Mouse (Mus musculus): ENCODE measurements around the gene Fyn.

The Fyn gene

DNA sequence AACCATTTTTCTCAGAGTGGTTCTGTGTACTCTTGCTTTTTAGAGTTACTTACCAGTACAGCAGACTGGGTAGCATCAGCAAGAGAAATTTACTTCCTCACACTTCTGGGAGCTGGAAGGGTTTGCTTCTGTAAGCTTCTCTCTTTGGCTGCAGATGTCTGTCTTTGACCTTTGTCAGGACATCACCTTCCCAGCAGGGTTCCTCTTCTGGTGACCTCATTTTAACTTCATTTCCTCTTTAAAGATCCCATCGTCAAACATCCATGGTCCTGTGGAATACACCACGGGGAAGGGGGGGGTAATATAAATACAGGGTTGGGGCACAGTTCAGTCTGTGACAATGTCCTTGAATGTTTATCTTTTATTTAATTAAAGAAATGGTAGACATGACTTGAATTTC lies 74.5 kb downstream of the Fyn start:
- DNase-seq (ENCODE audit: low spot score in 2 of 2): no peak

DNA sequence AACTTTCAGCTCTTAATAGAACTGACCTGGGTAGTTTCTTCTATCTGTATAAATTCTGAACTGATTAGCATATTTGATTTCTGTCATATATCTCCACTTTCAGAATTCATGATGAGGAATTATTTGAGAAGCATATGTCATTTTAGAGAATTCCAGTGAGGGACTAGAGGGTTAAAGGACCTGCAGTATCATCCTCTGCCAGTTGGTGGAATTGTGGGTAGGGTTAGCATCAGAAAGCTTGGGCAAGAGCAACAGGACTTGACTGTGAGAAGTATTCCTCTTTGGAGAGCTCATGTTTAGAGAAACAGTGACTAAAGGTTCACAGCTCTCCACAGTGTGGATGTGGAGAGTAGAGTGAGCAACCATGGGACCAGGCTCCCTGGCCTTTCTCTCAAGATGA lies 75.3 kb downstream of the Fyn start:
- DNase-seq (ENCODE audit: low spot score in 2 of 2): no peak

- no peak for DNase-seq (ENCODE audit: low spot score in 2 of 2)
Measured at GRCm38 (mm10) chr10:39445870-39446269, 77.2 kb downstream of the Fyn start.

DNA sequence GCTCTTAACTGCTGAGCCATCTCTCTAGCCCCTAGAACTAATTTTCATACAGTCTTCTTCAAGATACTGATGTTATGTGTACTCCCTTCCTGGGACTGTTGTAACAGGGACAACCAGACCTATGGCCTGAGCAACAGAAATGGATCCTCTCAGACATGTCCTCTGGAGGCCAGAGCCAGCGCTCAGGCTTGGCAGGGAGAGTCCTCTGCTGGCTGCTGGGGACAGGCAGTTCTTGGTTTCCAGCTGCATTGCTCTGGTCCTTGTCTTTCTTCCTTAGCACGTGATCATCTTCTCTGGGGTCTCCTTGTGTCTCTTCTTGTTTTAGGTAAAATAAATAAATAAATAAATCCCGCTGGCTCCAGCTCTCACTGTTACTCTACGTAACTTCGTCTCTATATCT lies 78.1 kb downstream of the Fyn start:
- DNase-seq (ENCODE audit: low spot score in 2 of 2): no peak

GRCm38 (mm10) chr10:39449179-39449578 lies 80.5 kb downstream of the Fyn start:
- no peak for DNase-seq (ENCODE audit: low spot score in 2 of 2)

GRCm38 (mm10) chr10:39450356-39450755 lies 81.7 kb downstream of the Fyn start:
- no peak for DNase-seq (ENCODE audit: low spot score in 2 of 2)

GRCm38 (mm10) chr10:39451065-39451464 lies 82.4 kb downstream of the Fyn start:
- no peak for DNase-seq (ENCODE audit: low spot score in 2 of 2)

DNA sequence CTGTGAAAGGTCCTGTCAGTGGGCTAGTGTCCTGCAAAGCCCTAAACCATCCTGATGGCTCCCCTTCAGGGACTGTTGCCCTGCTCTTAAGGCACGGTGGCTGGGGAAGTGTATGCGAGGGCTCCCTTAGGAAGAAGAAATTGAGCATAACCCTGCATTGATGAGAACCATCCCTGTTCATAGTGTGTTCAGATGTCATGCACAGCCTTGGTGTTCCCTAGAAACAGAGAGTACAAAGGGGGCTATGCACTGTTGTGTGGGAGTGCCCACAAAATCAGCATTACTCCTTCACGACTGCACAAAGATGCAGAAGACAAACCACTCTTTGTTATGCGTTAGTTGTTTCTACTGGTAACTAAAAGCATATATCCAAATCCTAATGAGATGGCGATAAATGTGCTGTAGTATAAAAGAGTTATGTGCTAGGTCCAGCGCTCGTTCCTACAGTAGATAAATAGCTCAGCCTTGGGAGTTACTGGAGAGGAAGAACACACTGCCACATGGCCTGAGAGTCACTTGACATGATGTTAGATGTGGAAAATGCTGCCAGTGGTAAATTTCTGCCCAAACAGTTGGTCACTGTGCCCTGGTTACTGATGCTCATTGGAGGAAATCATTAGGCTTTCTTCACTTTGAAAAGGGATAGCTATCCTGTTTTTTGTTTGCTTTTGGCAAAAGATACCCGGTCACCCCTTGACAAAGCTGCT lies 83.4 kb downstream of the Fyn start:
- no peak for DNase-seq (ENCODE audit: low spot score in 2 of 2)

GRCm38 (mm10) chr10:39455344-39455743 lies 86.7 kb downstream of the Fyn start:
- no peak for DNase-seq (ENCODE audit: low spot score in 2 of 2)

DNA sequence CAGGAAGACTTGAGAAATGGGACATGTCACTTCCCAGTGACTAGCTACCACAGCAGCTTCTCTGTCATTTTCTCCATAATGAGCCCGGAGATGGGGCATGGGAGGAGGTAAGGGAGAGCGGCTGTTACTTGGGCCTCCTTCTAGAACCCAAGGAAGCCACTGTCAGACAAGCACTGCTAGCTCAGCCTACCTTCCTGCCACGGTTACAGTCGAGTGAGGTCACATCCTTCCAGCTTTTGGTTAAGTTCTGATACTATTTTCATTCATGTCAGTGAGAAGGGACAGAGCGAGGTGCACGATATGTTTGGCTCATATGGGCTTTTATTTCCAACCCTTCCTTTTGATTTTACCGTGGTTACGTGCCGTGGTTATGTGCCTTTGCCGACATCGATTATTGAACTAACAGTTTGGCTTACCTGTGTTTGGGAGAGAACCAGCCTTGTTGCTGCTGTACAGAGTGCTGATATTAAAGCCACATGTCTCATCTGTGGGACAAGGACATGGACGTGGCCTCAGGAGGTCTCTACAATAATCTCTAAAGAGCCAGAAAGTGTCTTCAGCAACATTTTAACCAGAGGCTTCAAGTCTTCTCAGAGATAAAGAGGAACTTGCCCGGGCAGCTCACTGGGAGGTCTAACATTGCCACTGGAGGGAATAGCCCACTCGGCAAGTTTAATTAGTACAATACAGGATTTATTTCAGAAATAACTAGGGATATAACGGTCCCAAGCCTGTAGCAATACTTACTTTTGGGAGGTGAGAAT lies 87.4 kb downstream of the Fyn start:
- DNase-seq (ENCODE audit: low spot score in 2 of 2): peak; percentile 30 to 44

- DNase-seq (ENCODE audit: low spot score in 2 of 2): no peak
Measured at GRCm38 (mm10) chr10:39456776-39457175, 88.1 kb downstream of the Fyn start.

- no peak for DNase-seq (ENCODE audit: low spot score in 2 of 2)
Measured at GRCm38 (mm10) chr10:39457281-39457680, 88.6 kb downstream of the Fyn start.

- DNase-seq (ENCODE audit: low spot score in 2 of 2): no peak
Measured at GRCm38 (mm10) chr10:39458766-39459699, 90.4 kb downstream of the Fyn start.

GRCm38 (mm10) chr10:39460621-39461020 lies 92.0 kb downstream of the Fyn start:
- DNase-seq (ENCODE audit: low spot score in 2 of 2): no peak

GRCm38 (mm10) chr10:39461909-39462308 lies 93.3 kb downstream of the Fyn start:
- no peak for DNase-seq (ENCODE audit: low spot score in 2 of 2)

GRCm38 (mm10) chr10:39462711-39463110 lies 94.1 kb downstream of the Fyn start:
- DNase-seq (ENCODE audit: low spot score in 2 of 2): peak in 1 of 2 experiments; percentile 56

DNA sequence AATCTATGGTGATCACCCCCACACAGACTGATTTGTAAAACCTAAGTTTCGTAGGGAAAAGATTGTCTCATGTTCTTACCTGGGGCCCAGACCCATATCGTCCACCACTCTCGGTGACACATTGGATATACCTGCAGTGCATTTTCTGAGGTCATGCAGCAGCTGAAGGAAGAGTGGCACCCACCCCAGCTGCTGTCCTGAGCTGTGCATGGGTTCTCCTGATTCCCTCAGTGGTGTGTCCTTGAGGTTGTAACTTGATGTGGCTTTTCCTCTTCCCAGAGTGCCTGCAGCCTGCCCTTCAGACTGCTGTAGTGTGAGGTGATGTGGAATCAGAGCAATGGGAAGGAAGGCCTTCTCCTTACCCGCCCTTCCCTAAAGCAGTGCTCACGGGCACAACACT lies 95.7 kb downstream of the Fyn start:
- no peak for DNase-seq (ENCODE audit: low spot score in 2 of 2)

- peak in 1 of 2 experiments; percentile 37 for DNase-seq (ENCODE audit: low spot score in 2 of 2)
Measured at GRCm38 (mm10) chr10:39467317-39467716, 98.7 kb downstream of the Fyn start.

DNA sequence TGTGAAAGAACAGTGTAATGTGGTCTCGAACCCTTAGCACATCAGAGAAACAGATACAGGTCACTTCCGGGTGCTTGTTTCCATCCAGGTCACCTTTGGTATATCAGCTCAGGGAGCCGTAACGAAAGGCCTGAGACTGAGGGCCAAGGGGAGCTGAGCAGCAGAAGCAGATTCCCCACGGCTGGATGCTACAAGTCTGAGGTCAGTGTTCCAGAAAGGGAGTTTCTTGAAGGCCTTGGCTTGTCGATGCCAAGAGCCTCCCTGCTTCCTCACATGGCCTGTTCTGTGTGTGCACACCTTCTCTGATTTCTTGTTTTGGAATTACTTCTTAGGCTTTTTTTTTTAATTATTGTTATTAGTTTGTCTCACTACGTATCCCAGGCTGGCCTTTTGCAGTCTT lies 99.2 kb downstream of the Fyn start:
- DNase-seq (ENCODE audit: low spot score in 2 of 2): no peak

DNA sequence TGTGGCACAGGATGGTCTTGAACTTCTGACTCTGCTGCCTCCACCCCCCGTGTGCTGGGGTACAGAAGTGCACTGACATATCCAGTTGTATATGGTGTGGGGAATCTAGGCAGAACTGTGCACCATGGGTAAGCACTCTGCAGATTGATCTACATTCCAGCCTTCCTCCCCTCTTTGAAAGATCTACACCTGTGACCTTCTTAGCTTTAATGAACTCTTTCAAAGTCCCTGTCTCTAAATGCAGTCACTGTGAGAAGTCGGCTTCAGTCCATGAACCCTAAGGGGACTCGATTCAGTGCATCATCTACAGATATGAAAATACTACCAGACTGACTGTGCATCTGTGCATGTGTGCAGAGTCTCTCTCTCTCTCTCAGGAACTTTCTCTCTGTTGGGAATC lies 99.9 kb downstream of the Fyn start:
- no peak for DNase-seq (ENCODE audit: low spot score in 2 of 2)

GRCm38 (mm10) chr10:39469341-39469740 lies 100.7 kb downstream of the Fyn start:
- peak; percentile 44 to 67 for DNase-seq (ENCODE audit: low spot score in 2 of 2)

DNA sequence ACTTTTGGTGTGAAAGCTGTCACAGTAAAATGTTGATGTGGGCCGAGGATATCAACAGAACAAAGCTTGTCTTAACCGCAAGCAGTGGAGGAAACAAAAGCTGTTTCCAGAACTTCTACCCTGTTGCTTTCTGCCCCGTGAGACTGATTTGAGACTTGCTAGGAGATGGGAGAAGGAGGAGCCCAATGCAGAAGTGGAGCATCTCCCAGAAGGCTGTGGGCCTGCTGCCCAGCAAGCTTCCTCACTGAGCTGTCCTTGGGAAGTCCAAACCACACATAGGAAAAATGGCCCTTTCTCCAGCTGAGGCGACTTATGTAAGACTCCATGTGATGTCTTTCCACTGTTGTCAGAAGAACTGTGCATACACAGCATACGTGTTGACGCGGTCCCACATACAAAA lies 101.7 kb downstream of the Fyn start:
- DNase-seq (ENCODE audit: low spot score in 2 of 2): peak; percentile 44 to 65

All from natural killer cell, adult 2 months (primary cell).